Mouse (Mus musculus) hindbrain, embryonic 14.5 days (tissue): ENCODE measurements around the gene Sh3gl2. TPM values are rescaled to one million over a fixed set of nuclear protein-coding genes. Genes with fewer than 3 reads are reported as not detected.
A peak's percentile ranks its signal among the peaks of the same experiment; 100 is the strongest.

Experiments used
- ATAC-seq: fragments of 200-750 bp; cut with Nextera tagmentation; 2 replicates; pipeline ENCODE4 v1.8.0; 2017; ENCODE audit warnings: moderate number of reproducible peaks, mild to moderate bottlenecking, moderate TSS enrichment, moderate library complexity; ENCODE audit not compliant: low FRiP score
- DNase-seq: peaks from one replicate; pipeline ENCODE4 v3.0.0-alpha.2; 2015; ENCODE audit warnings: low spot score
- H3K27ac ChIP-seq: fragments of 300-500 bp; sonication (generic); 2 replicates; pipeline ENCODE4 v1.5.1; 2014; ENCODE audit warnings: mild to moderate bottlenecking, moderate library complexity
- H3K27me3 ChIP-seq: fragments of 300-500 bp; sonication (generic); 2 replicates; pipeline ENCODE4 v1.6.1; 2014; ENCODE audit warnings: mild to moderate bottlenecking, low read length, mixed read lengths; ENCODE audit not compliant: control insufficient read depth, insufficient read depth
- H3K36me3 ChIP-seq: fragments of 300-500 bp; sonication (generic); replicated peaks from 2 replicates; pipeline ENCODE4 v1.6.1; 2014; ENCODE audit not compliant: control insufficient read depth, insufficient read depth
- H3K4me1 ChIP-seq: fragments of 300-500 bp; sonication (generic); replicated peaks from 2 replicates; pipeline ENCODE4 v1.6.1; 2014; ENCODE audit warnings: antibody characterized with exemption, low read length, mixed read lengths; ENCODE audit not compliant: control insufficient read depth, insufficient read depth
- H3K4me2 ChIP-seq: fragments of 300-500 bp; sonication (generic); replicated peaks from 2 replicates; pipeline ENCODE4 v1.6.1; 2014; ENCODE audit warnings: mild to moderate bottlenecking, moderate library complexity
- H3K4me3 ChIP-seq: fragments of 300-500 bp; sonication (generic); replicated peaks from 2 replicates; pipeline ENCODE4 v1.5.1; 2014; ENCODE audit warnings: mild to moderate bottlenecking, low read length
- H3K9ac ChIP-seq: fragments of 300-500 bp; sonication (generic); 2 replicates; pipeline ENCODE4 v1.6.1; 2014
- H3K9me3 ChIP-seq: fragments of 300-500 bp; sonication (generic); 2 replicates; pipeline ENCODE4 v1.6.1; 2016; ENCODE audit warnings: low read length; ENCODE audit not compliant: control insufficient read depth
- WGBS: fragments of 180-500 bp; shearing (Covaris S2); extraction: QIAGEN DNeasy Blood & Tissue Kit; methylation state at CpG from one replicate; pipeline ENCODE4 v1.1.7; 2014; 5-methylcytosine and 5-hydroxymethylcytosine counted together
- polyA plus RNA-seq: library from polyadenylated mRNA; unstranded; fragments of >200 nt; fragmentation: Nextera tagmentation; extraction: Ambion mirVana; gene quantifications from 2 replicates; pipeline ENCODE4 v1.2.1, GENCODE M21; 2014

The Sh3gl2 gene
- polyA plus RNA-seq, 1 experiment from 2014 or later, result 97.4 TPM

DNA sequence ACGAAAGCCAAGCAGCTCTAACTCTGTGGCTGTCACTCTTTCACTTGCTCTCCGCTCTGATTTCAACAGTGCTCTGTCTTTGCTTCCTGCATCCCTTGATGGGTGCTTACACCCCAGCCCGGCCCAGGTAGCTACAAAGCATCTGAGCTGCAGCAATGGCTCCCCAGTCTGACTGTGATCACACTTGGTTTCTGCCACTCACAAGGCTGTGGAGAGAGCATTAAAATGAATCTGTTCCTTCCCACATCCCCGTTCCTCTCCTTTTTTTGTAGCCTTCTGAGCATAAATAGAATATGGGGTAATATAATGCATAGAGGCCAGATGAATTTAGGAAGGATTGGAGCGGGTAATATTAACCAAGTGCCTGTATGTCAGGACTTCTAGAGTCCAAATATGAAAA, 21.8 kb downstream of the Sh3gl2 start:
- no peaks in the 10 kb centered on the region for H3K27me3 ChIP-seq
- DNase-seq (no peak), ATAC-seq (no peak)
- H3K4me2 ChIP-seq, result no peak overlapping the region
- H3K4me3 ChIP-seq, result no peak overlapping the region
- WGBS, result 89% methylated on average over 5 of the region's 5 CpGs
- H3K27ac ChIP-seq, result no peak overlapping the region
- H3K36me3 ChIP-seq, result no peaks in the 10 kb centered on the region
- no peak overlapping the region for H3K9ac ChIP-seq
- H3K4me1 ChIP-seq, result 0 out of 2 replicates have a peak, but pooled peaks cover 4% of the 10 kb centered on the region
- no peaks in the 10 kb centered on the region for H3K9me3 ChIP-seq

DNA sequence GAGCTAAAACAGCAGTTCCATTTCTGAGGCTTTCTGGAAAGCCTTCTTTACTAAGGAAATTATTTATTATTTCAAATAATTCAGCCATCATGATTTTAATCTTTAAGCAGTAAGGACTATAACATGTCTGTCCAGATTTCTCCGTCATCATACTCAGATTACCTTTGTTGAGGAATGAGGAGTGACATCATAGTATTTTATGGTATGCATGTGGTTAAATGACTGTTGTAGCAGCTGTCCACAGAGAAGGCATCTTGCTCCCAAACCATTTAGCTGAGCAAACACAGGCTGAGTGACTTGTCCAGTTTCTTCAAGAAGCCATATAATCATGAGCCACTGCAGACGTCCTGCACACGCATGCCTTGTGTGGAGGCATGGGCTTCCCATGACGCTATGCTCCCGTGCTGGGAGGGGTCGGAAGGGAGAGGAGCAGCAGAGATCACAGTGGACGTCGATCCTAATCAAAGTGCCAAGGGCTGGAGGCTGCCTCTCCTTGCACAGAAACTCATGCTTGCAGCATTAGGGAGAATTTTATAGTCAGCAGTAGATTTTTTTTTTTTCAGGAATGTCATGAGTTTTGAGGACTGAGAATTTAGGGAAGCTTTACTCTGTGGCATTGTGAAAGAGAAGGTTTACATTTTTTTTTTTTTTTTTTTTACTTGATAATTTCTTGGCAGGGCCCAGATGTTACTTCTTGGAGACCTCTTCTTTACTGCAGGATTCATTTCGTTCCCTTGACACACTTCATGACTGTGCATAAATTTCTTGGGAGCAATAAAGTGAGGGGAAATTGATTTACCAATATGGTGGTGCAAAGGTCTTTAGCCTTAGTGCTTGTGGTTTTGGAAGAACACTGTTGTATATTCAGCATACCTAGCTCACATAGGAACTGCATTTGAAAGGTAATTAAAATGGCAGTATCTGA, 23.0 kb downstream of the Sh3gl2 start:
- no peaks in the 10 kb centered on the region for H3K9me3 ChIP-seq
- H3K27me3 ChIP-seq, result no peaks in the 10 kb centered on the region
- H3K27ac ChIP-seq, result no peak overlapping the region
- 71% methylated on average over 9 of the region's 9 CpGs for WGBS
- 0 out of 2 replicates have a peak, but pooled peaks cover 8% of the 10 kb centered on the region for H3K4me1 ChIP-seq
- H3K4me3 ChIP-seq, result no peak overlapping the region
- no peak overlapping the region for H3K9ac ChIP-seq
- no peaks in the 10 kb centered on the region for H3K36me3 ChIP-seq
- H3K4me2 ChIP-seq, result no peak overlapping the region
- ATAC-seq, result no peak
- no peak for DNase-seq

DNA sequence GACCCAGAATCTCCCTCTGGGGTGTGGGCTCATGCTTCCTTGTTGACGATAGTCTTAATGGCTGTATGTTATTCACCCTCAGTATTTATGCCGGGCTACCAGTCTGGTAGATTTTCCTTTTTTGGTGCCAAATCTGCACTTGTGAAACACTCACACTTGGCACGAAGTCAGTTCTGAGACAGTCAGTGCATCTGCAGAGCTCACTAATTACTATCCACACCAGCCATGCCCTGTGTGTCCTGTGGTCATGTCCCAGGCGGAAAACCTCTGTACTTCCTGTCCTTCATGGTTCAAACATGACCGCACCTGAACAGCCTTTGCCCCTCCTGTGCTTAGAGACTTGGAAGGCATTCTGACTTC, 23.6 kb downstream of the Sh3gl2 start:
- H3K4me1 ChIP-seq, result 0 out of 2 replicates have a peak, but pooled peaks cover 11% of the 10 kb centered on the region
- no peak for DNase-seq
- 81% methylated on average over 5 of the region's 5 CpGs for WGBS
- no peak overlapping the region for H3K27ac ChIP-seq
- H3K4me2 ChIP-seq, result no peak overlapping the region
- H3K36me3 ChIP-seq, result no peaks in the 10 kb centered on the region
- H3K9ac ChIP-seq, result no peak overlapping the region
- no peak for ATAC-seq
- no peaks in the 10 kb centered on the region for H3K9me3 ChIP-seq
- H3K4me3 ChIP-seq, result no peak overlapping the region
- no peaks in the 10 kb centered on the region for H3K27me3 ChIP-seq

DNA sequence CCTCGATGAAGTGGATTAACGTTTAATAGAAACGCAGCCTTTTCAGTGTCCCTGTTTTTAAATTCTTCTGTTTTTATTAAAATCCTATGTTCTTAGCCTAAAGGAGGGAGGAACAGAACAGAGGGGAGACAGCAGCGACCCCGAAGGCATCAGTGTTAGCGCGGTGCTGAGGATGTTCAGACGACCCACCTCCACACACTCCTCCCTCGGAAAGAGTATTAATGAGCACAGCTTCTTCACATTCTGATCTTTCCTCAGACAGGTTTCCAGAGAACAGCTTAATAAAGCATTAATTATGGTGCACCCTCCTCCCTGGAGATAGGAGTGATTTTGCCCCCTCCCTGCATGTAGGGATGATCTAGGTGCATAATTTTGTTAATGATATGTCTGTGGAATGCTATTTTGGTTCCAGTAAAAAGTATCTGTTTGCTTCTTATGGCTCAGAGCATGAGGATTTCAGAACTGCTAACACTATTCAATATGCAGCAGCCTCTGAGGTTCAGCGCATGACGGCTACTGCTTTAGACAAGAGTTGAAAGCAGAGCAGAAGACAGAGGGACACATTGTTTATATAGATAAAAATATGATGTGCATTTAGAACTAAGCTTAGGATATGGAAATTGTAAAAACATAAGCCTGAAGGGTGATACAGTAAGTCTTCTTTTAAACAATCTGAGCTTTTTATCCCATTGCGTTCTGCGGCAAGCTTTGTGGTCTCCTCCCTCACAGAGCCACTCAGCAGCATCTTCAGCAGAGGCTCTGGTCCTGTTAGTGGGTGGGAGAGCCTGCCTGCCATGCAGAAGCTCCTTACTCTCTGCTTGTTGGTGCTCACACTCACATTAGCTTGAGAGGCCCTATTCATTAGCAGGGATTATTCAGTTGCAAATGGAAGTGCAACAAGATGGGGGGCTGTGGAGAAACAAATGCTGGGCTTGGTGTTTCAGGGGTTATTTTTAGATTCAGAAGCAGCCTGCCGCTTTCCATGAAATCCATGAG, 27.8 kb downstream of the Sh3gl2 start:
- Histone ChIP-seq H3K9me3 (no peaks in the 10 kb centered on the region), H3K36me3 (no peaks in the 10 kb centered on the region), H3K4me2 (0 out of 2 replicates have a peak overlapping the region, but pooled peaks have one; percentile 15), H3K27ac (peak overlapping the region; percentile 66), H3K9ac (no peak overlapping the region), H3K27me3 (no peaks in the 10 kb centered on the region), H3K4me3 (no peak overlapping the region), H3K4me1 (0 out of 2 replicates have a peak, but pooled peaks cover 11% of the 10 kb centered on the region)
- 62% methylated on average over 14 of the region's 14 CpGs for WGBS
- ATAC-seq (no peak), DNase-seq (no peak)

DNA sequence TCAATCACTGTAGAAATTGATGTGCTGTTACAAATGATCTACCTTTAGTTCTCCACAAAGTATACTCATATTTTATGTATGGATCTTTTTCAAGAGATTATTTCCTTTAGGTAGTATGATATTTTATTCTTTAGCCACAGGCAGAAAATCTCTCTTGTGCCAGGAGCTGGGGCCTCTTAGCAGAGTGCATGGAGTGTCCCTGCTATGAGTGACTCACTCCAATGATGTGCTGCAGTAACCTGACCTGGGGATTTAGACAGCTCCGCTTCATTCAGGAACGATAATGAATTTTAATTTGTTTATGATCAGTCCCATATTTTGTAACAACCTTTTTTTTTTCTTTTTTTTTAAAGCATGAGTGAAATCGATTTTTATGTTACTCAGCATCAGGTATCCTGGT, 36.7 kb downstream of the Sh3gl2 start:
- H3K9ac ChIP-seq, result no peak overlapping the region
- 93% methylated on average over 3 of the region's 3 CpGs for WGBS
- no peaks in the 10 kb centered on the region for H3K27me3 ChIP-seq
- no peak overlapping the region for H3K4me2 ChIP-seq
- DNase-seq, result no peak
- H3K27ac ChIP-seq, result no peak overlapping the region
- no peak overlapping the region for H3K4me3 ChIP-seq
- H3K9me3 ChIP-seq, result no peaks in the 10 kb centered on the region
- no peak for ATAC-seq
- H3K4me1 ChIP-seq, result no peaks in the 10 kb centered on the region
- no peaks in the 10 kb centered on the region for H3K36me3 ChIP-seq

DNA sequence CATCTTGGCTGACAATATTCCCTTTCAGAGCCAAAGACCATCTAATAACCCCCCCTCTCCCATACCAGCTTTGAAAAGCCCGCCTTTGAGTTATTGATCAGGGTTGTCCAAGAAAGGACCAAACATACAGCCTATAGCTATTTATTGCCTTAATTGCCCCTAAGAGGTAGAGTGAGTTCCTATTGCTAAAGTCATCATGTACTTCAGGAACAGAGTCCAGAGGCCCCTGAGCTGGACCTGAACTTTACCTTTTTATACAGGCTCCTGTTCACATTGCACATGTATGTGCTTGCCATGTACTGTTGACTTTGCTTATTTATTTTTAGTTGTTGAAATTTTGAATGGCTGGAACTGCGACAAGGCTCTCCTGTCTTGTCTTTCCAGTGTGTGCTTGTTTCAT, 37.6 kb downstream of the Sh3gl2 start:
- Histone ChIP-seq H3K36me3 (no peaks in the 10 kb centered on the region), H3K9ac (no peak overlapping the region), H3K4me3 (no peak overlapping the region), H3K4me2 (no peak overlapping the region), H3K27me3 (no peaks in the 10 kb centered on the region), H3K27ac (no peak overlapping the region), H3K4me1 (no peaks in the 10 kb centered on the region), H3K9me3 (no peaks in the 10 kb centered on the region)
- WGBS, result 89% methylated on average over 2 of the region's 2 CpGs
- DNase-seq, result no peak
- ATAC-seq, result no peak

DNA sequence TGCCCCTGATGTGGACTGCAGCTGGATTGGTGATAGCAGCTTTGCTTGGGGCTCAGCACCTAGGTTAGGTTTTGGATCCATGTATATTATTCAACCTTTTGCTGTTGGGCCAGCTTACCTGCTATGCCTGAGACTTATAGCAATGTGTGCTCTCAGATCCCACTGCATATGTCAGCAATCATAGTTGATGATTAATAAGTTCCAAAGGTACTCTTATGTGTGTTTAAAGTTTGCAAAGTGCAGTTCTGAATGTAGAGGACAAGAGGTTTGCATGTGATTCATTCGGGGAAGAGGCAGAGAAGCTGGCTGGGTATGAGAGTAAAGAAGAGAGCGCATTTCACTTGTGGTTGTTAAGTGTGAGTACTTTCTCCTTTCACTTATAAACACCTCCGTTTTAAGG, 43.7 kb downstream of the Sh3gl2 start:
- H3K27ac ChIP-seq, result no peak overlapping the region
- no peak overlapping the region for H3K4me2 ChIP-seq
- no peak overlapping the region for H3K4me3 ChIP-seq
- no peaks in the 10 kb centered on the region for H3K27me3 ChIP-seq
- no peaks in the 10 kb centered on the region for H3K9me3 ChIP-seq
- peaks cover 17% of the 10 kb centered on the region for H3K4me1 ChIP-seq
- DNase-seq (no peak), ATAC-seq (no peak)
- H3K9ac ChIP-seq, result no peak overlapping the region
- WGBS, result 90% methylated on average over 3 of the region's 3 CpGs
- H3K36me3 ChIP-seq, result no peaks in the 10 kb centered on the region

DNA sequence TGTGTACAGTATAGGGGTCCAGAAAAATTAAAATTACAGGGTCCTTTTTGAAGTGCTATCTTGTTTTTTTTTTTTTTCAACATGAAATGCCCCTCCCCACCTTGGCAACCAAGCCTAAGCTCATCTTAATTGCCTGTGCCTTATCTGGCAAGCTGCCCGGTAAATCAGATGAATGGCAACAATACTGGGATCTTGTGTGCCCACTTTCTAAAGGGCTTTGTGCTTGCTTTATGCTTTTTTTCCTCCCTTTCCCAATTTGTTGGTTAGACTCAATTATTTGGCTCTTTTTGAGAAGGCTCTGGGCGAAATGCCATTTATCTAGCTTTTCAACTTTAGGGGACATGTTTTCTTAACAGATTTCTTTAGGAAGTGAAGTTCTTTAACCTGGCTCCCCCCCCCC, 45.3 kb downstream of the Sh3gl2 start:
- Histone ChIP-seq H3K4me3 (no peak overlapping the region), H3K27me3 (no peaks in the 10 kb centered on the region), H3K4me1 (peaks cover 17% of the 10 kb centered on the region), H3K36me3 (no peaks in the 10 kb centered on the region), H3K4me2 (no peak overlapping the region), H3K9me3 (no peaks in the 10 kb centered on the region), H3K27ac (0 out of 2 replicates have a peak overlapping the region, but pooled peaks have one; percentile 62), H3K9ac (no peak overlapping the region)
- DNase-seq (peak; percentile 78), ATAC-seq (peak; percentile 78)
- WGBS, result 19% methylated on average over 2 of the region's 2 CpGs

DNA sequence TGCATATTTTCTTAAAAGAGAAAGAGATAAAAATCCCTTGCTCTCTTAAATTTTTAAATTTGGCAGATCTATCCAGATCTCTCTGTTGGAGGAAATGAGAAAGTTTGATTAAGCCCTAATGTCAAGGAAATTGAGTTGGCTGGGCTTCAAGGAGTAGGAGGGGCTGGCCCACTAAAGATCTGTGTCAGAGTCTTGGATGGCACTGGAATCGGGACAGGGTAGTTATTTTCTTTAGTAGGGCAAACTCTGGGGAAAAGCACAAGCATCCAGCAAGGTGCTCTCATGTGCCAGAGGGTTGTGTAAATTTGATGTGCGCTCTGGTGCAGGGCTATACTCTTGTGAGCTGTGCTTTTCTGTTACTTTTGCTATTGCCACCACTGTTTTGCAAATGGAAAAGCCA, 45.9 kb downstream of the Sh3gl2 start:
- Histone ChIP-seq H3K4me3 (no peak overlapping the region), H3K9ac (no peak overlapping the region), H3K36me3 (no peaks in the 10 kb centered on the region), H3K9me3 (no peaks in the 10 kb centered on the region), H3K27ac (peak overlapping the region; percentile 62; the same call in 1 of the 2 replicates), H3K4me1 (peaks cover 17% of the 10 kb centered on the region), H3K4me2 (no peak overlapping the region), H3K27me3 (no peaks in the 10 kb centered on the region)
- ATAC-seq (peak; percentile 66), DNase-seq (no peak)
- WGBS, result 46% methylated on average over 2 of the region's 2 CpGs
